Mouse (Mus musculus) limb, embryonic 14.5 days (tissue): ENCODE data around the gene Ncdn. TPM values are rescaled to one million over a fixed set of nuclear protein-coding genes. Genes with fewer than 3 reads are reported as not detected.

Source experiments
- ATAC-seq: fragments of 200-750 bp; cut with Nextera tagmentation; 2 replicates; pipeline ENCODE4 v1.8.0; 2017; ENCODE audit warnings: low read depth, moderate number of reproducible peaks, moderate TSS enrichment; ENCODE audit not compliant: low FRiP score
- DNase-seq: peaks from one replicate; pipeline ENCODE4 v3.0.0-alpha.2; 2015; ENCODE audit warnings: low spot score
- H3K27ac ChIP-seq: fragments of 300-500 bp; sonication (generic); replicated peaks from 2 replicates; pipeline ENCODE4 v1.5.1; 2014; ENCODE audit warnings: low read depth, mild to moderate bottlenecking, low read length, moderate library complexity, mixed read lengths
- H3K27me3 ChIP-seq: fragments of 300-500 bp; sonication (generic); 2 replicates; pipeline ENCODE4 v1.6.1; 2014; ENCODE audit warnings: low read length, mixed read lengths; ENCODE audit not compliant: control insufficient read depth, insufficient read depth
- H3K36me3 ChIP-seq: fragments of 300-500 bp; sonication (generic); 2 replicates; pipeline ENCODE4 v1.6.1; 2014; ENCODE audit warnings: mild to moderate bottlenecking, low read length, moderate library complexity, mixed read lengths; ENCODE audit not compliant: control insufficient read depth, insufficient read depth
- H3K4me1 ChIP-seq: fragments of 300-500 bp; sonication (generic); 2 replicates; pipeline ENCODE4 v1.6.1; 2014; ENCODE audit warnings: antibody characterized with exemption, low read length, mixed read lengths; ENCODE audit not compliant: control insufficient read depth, insufficient read depth
- H3K4me2 ChIP-seq: fragments of 300-500 bp; sonication (generic); replicated peaks from 2 replicates; pipeline ENCODE4 v1.6.1; 2014; ENCODE audit warnings: low read depth, mild to moderate bottlenecking, low read length, moderate library complexity; ENCODE audit not compliant: severe bottlenecking
- H3K4me3 ChIP-seq: fragments of 300-500 bp; sonication (generic); replicated peaks from 2 replicates; pipeline ENCODE4 v1.5.1; 2014; ENCODE audit warnings: low read length
- H3K9ac ChIP-seq: fragments of 300-500 bp; sonication (generic); 2 replicates; pipeline ENCODE4 v1.6.1; 2014; ENCODE audit warnings: mild to moderate bottlenecking, low read depth, low read length, moderate library complexity; ENCODE audit not compliant: severe bottlenecking
- H3K9me3 ChIP-seq: fragments of 300-500 bp; sonication (generic); 2 replicates; pipeline ENCODE4 v1.6.1; 2016; ENCODE audit warnings: low read length; ENCODE audit not compliant: control insufficient read depth
- POLR2A ChIP-seq: fragments of 200-500 bp; IDR thresholded peaks from 2 replicates; pipeline ENCODE4 v1.8.0; 2012; ENCODE audit warnings: inconsistent platforms, mild to moderate bottlenecking, moderate library complexity, borderline replicate concordance; ENCODE audit not compliant: insufficient read depth, insufficient read length; ENCODE audit errors: extremely low read depth
- WGBS: fragments of 180-500 bp; shearing (Covaris S2); extraction: QIAGEN DNeasy Blood & Tissue Kit; methylation state at CpG from one replicate; pipeline ENCODE4 v1.1.7; 2014; 5-methylcytosine and 5-hydroxymethylcytosine counted together
- polyA plus RNA-seq, 2 experiments: library from polyadenylated mRNA; depleted of rRNA in 1 of 2; stranded (reverse) in 1 of 2; unstranded in 1 of 2; fragments of >200 nt; fragmentation: Nextera tagmentation in 1 of 2; extraction: Ambion mirVana in 1 of 2; gene quantifications; 2 replicates each; pipeline versions ENCODE4 v1.2.1 to v1.2.3; 2012 to 2014

The Ncdn gene
- polyA plus RNA-seq, 2 experiments = 29.1 to 39.0 TPM

- Histone ChIP-seq H3K27ac (no peak overlapping the region), H3K4me2 (no peak overlapping the region), H3K4me3 (no peak overlapping the region), H3K9me3 (no peaks in the 10 kb centered on the region), H3K9ac (no peak overlapping the region), H3K4me1 (no peaks in the 10 kb centered on the region), H3K27me3 (no peaks in the 10 kb centered on the region), H3K36me3 (no peaks in the 10 kb centered on the region; the same call in 1 of the 2 replicates)
- TF ChIP-seq POLR2A = no peak
- no peak for ATAC-seq
- DNase-seq = no peak
- 57% methylated on average over 4 of the region's 4 CpGs for WGBS
Observed at GRCm38 (mm10) chr4:126770831-126771230, 17.6 kb upstream of the Ncdn start.

- no peak for TF ChIP-seq POLR2A
- Histone ChIP-seq H3K9ac (no peak overlapping the region), H3K4me3 (no peak overlapping the region), H3K9me3 (no peaks in the 10 kb centered on the region), H3K27me3 (no peaks in the 10 kb centered on the region), H3K36me3 (no peaks in the 10 kb centered on the region; the same call in 1 of the 2 replicates), H3K27ac (no peak overlapping the region), H3K4me2 (no peak overlapping the region), H3K4me1 (no peaks in the 10 kb centered on the region)
- WGBS = 87% methylated on average over 9 of the region's 9 CpGs
- DNase-seq = no peak
- no peak for ATAC-seq
Observed at GRCm38 (mm10) chr4:126769800-126770563, 16.7 kb upstream of the Ncdn start.

GRCm38 (mm10) chr4:126763483-126763882, 10.2 kb upstream of the Ncdn start:
- Histone ChIP-seq H3K9me3 (no peaks in the 10 kb centered on the region), H3K27me3 (no peaks in the 10 kb centered on the region), H3K4me2 (no peak overlapping the region), H3K9ac (no peak overlapping the region), H3K27ac (no peak overlapping the region), H3K4me1 (no peaks in the 10 kb centered on the region), H3K36me3 (peaks cover 32% of the 10 kb centered on the region), H3K4me3 (no peak overlapping the region)
- 94% methylated on average over 2 of the region's 2 CpGs for WGBS
- TF ChIP-seq POLR2A = no peak
- ATAC-seq = no peak
- no peak for DNase-seq

- Histone ChIP-seq H3K4me1 (no peaks in the 10 kb centered on the region), H3K27me3 (no peaks in the 10 kb centered on the region), H3K27ac (no peak overlapping the region), H3K36me3 (peaks cover 38% of the 10 kb centered on the region), H3K4me2 (no peak overlapping the region), H3K4me3 (no peak overlapping the region), H3K9ac (no peak overlapping the region), H3K9me3 (no peaks in the 10 kb centered on the region)
- DNase-seq = no peak
- WGBS = 55% methylated on average over 11 of the region's 11 CpGs
- TF ChIP-seq POLR2A = no peak
- ATAC-seq = no peak
Observed at GRCm38 (mm10) chr4:126762586-126763359, 9.5 kb upstream of the Ncdn start.

GRCm38 (mm10) chr4:126759435-126759834, 6.2 kb upstream of the Ncdn start:
- Histone ChIP-seq H3K4me3 (no peak overlapping the region), H3K27ac (no peak overlapping the region), H3K9me3 (no peaks in the 10 kb centered on the region), H3K4me1 (peaks cover 3% of the 10 kb centered on the region; the same call in 1 of the 2 replicates), H3K36me3 (peaks cover 40% of the 10 kb centered on the region), H3K4me2 (no peak overlapping the region), H3K9ac (no peak overlapping the region), H3K27me3 (no peaks in the 10 kb centered on the region)
- ATAC-seq (no peak), DNase-seq (no peak)
- TF ChIP-seq POLR2A = no peak
- WGBS = 69% methylated on average over 2 of the region's 2 CpGs
